Mouse (Mus musculus) limb, embryonic 12.5 days (tissue): ENCODE results near the gene Ankrd17. TPM values are rescaled to one million over a fixed set of nuclear protein-coding genes. Genes with fewer than 3 reads are reported as not detected.

Experiments used
- ATAC-seq: fragments of 200-750 bp; cut with Nextera tagmentation; 2 replicates; pipeline ENCODE4 v1.8.0; 2017; ENCODE audit warnings: low read depth, moderate TSS enrichment; ENCODE audit not compliant: insufficient number of reproducible peaks, insufficient read depth, low FRiP score, low TSS enrichment
- H3K27ac ChIP-seq: fragments of 300-500 bp; sonication (generic); 2 replicates; pipeline ENCODE4 v1.5.1; 2016; ENCODE audit warnings: mild to moderate bottlenecking, moderate library complexity
- H3K27me3 ChIP-seq: fragments of 300-500 bp; sonication (generic); 2 replicates; pipeline ENCODE4 v1.6.1; 2016; ENCODE audit warnings: mild to moderate bottlenecking, moderate library complexity
- H3K36me3 ChIP-seq: fragments of 300-500 bp; sonication (generic); 2 replicates; pipeline ENCODE4 v1.6.1; 2016; ENCODE audit warnings: mild to moderate bottlenecking, moderate library complexity
- H3K4me1 ChIP-seq: fragments of 300-500 bp; sonication (generic); replicated peaks from 2 replicates; pipeline ENCODE4 v1.6.1; 2016
- H3K4me2 ChIP-seq: fragments of 300-500 bp; sonication (generic); 2 replicates; pipeline ENCODE4 v1.6.1; 2016; ENCODE audit warnings: mild to moderate bottlenecking, moderate library complexity
- H3K4me3 ChIP-seq: fragments of 300-500 bp; sonication (generic); replicated peaks from 2 replicates; pipeline ENCODE4 v1.5.1; 2016; ENCODE audit warnings: mild to moderate bottlenecking
- H3K9ac ChIP-seq: fragments of 300-500 bp; sonication (generic); replicated peaks from 2 replicates; pipeline ENCODE4 v1.6.1; 2016; ENCODE audit warnings: mild to moderate bottlenecking, moderate library complexity
- H3K9me3 ChIP-seq: fragments of 300-500 bp; sonication (generic); 2 replicates; pipeline ENCODE4 v1.6.1; 2016; ENCODE audit warnings: mild to moderate bottlenecking, moderate library complexity
- WGBS: fragments of 180-500 bp; shearing (Covaris S2); methylation state at CpG from one replicate; pipeline ENCODE4 v1.1.7; 2016; 5-methylcytosine and 5-hydroxymethylcytosine counted together
- polyA plus RNA-seq: library from polyadenylated mRNA; unstranded; fragments of >200 nt; fragmentation: Nextera tagmentation; extraction: Ambion mirVana; gene quantifications from 2 replicates; pipeline ENCODE4 v1.2.1, GENCODE M21; 2016

Ankrd17 gene
- polyA plus RNA-seq, 1 experiment from 2014 or later, result 30.4 TPM

DNA sequence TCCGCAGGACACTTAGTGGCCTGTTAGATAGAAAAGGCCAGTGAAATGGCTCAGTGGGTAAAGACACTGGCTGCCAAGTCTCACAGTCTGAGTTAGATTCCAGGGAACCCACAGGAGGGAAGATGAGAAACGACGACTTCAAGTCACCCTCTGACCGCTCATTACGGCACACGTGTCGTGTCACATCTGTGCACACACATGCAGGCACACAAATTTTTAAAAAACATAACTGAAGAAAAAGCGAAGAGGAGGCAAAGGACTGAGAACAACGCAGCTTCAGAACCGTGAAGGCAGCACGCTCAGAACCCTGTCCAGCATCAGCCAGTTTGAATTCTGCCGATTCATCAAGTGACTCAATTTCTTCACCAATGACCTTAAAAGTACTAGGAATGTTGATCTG lies 153.0 kb downstream of the Ankrd17 start:
- Histone ChIP-seq H3K9me3 (no peaks in the 10 kb centered on the region), H3K4me3 (no peak overlapping the region), H3K27me3 (no peaks in the 10 kb centered on the region), H3K9ac (no peak overlapping the region), H3K27ac (no peak overlapping the region), H3K4me1 (no peaks in the 10 kb centered on the region), H3K4me2 (no peak overlapping the region), H3K36me3 (peaks cover 41% of the 10 kb centered on the region)
- 96% methylated on average over 12 of the region's 12 CpGs for WGBS
- no peak for ATAC-seq

DNA sequence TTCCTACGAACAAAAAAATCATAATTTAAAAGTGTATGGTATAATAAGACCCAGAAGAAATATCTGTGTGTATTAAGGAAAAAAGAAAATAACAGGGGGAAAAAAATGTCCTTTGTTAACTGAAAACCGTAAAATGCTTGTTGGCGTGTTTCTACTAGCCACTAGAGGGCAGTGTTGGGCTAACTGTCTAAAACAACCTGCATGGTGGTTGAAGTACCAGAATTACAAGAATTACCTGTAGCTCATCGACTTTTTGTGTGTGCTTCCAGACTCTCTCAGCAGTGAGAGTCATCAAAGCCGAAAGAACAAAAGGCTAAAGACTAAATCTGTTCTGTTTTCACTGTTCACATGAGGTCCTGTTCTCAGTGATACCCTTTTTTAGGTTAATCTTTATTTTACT lies 163.2 kb downstream of the Ankrd17 start:
- no peaks in the 10 kb centered on the region for H3K27me3 ChIP-seq
- ATAC-seq, result no peak
- no peak overlapping the region for H3K9ac ChIP-seq
- H3K4me1 ChIP-seq, result no peaks in the 10 kb centered on the region
- no peak overlapping the region for H3K27ac ChIP-seq
- H3K4me2 ChIP-seq, result no peak overlapping the region
- H3K4me3 ChIP-seq, result no peak overlapping the region
- no peaks in the 10 kb centered on the region for H3K9me3 ChIP-seq
- H3K36me3 ChIP-seq, result no peaks in the 10 kb centered on the region
- WGBS, result 22% methylated on average over 5 of the region's 5 CpGs

DNA sequence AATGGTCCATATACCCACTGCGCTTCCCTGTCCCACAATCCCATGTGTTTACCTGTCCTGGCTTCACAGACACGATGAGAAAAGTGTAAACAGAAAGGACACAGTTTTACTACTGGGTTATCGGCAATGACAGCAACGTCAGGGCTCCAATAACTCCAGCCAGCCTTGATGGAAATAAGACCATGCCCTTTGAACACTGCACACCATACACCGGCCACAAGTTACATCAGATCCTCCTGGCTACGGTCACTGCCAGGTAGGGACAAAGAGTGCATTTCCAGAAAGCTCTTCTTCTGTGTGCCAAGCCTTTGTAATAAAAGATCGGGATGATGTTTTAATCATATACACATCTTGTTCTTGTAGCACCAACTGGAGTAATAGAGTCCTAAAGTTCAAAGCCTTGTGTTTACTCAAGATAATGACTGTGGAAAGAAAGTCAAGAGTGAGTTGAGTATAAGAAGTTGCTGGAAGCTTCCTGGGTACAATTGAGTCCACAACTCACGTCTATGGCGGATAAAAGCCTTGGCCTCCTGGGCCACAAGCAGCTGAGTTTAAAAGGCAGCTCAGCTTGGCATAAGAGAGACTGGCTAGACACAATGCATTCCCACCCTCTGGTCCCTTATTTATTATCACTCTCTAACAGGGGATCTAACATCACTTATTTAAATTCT lies 163.8 kb downstream of the Ankrd17 start:
- no peak overlapping the region for H3K4me2 ChIP-seq
- no peak overlapping the region for H3K9ac ChIP-seq
- ATAC-seq, result no peak
- no peaks in the 10 kb centered on the region for H3K9me3 ChIP-seq
- WGBS, result 80% methylated on average over 9 of the region's 9 CpGs
- no peaks in the 10 kb centered on the region for H3K36me3 ChIP-seq
- H3K4me3 ChIP-seq, result no peak overlapping the region
- H3K4me1 ChIP-seq, result no peaks in the 10 kb centered on the region
- no peak overlapping the region for H3K27ac ChIP-seq
- H3K27me3 ChIP-seq, result no peaks in the 10 kb centered on the region

DNA sequence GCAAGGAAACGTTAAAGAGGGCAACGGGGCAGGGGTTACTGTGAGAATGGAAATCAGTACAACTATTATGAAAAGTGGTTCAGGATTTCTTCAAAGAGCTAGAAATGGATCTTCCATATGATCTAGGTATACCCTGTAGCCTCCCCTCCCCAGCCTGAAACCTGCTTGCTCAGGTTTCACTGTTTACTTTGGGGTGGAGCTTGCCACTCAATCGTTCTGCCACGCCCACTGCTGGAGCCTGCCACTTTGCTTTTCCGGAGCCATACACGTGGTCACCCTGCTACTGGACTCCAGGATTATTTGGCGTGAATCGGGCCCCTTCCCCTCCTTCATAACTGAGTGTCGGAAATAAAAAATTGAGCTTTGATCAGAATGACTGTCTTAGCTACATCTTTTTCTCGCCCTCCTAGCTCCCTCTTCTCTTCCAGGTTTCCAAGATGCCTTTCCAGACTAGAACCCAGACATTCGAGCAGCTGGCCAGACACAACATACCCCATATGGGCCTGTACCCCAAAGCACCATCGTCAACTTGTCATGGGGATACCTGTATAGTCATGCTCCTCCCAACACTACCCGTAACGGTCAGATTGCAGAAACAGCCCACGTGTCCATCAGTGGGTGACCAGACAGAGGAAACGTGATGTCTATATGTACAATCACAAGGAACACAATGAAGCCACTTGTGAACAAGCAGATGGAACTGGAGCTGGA lies 166.3 kb downstream of the Ankrd17 start:
- H3K9me3 ChIP-seq, result no peaks in the 10 kb centered on the region
- H3K27me3 ChIP-seq, result no peaks in the 10 kb centered on the region
- no peak overlapping the region for H3K4me2 ChIP-seq
- no peak overlapping the region for H3K27ac ChIP-seq
- H3K9ac ChIP-seq, result no peak overlapping the region
- WGBS, result 49% methylated on average over 16 of the region's 16 CpGs
- no peaks in the 10 kb centered on the region for H3K36me3 ChIP-seq
- no peaks in the 10 kb centered on the region for H3K4me1 ChIP-seq
- H3K4me3 ChIP-seq, result no peak overlapping the region
- ATAC-seq, result no peak

GRCm38 (mm10) chr5:90194831-90195230 lies 171.5 kb downstream of the Ankrd17 start:
- Histone ChIP-seq H3K9ac (no peak overlapping the region), H3K4me2 (no peak overlapping the region), H3K4me1 (no peaks in the 10 kb centered on the region), H3K27ac (no peak overlapping the region), H3K36me3 (no peaks in the 10 kb centered on the region), H3K27me3 (no peaks in the 10 kb centered on the region), H3K9me3 (no peaks in the 10 kb centered on the region), H3K4me3 (no peak overlapping the region)
- WGBS, result 28% methylated on average over 6 of the region's 6 CpGs
- 0 out of 2 replicates have a peak, but pooled peaks have one; percentile 59 for ATAC-seq

- Histone ChIP-seq H3K9me3 (no peaks in the 10 kb centered on the region), H3K27ac (no peak overlapping the region), H3K27me3 (no peaks in the 10 kb centered on the region), H3K36me3 (no peaks in the 10 kb centered on the region), H3K4me3 (no peak overlapping the region), H3K4me1 (0 out of 2 replicates have a peak, but pooled peaks cover 2% of the 10 kb centered on the region), H3K4me2 (no peak overlapping the region), H3K9ac (no peak overlapping the region)
- WGBS, result 53% methylated on average over 5 of the region's 5 CpGs
- ATAC-seq, result no peak
These were observed 183.6 kb downstream of the Ankrd17 start for GRCm38 (mm10) chr5:90182782-90183181.

- H3K27me3 ChIP-seq, result no peaks in the 10 kb centered on the region
- H3K4me1 ChIP-seq, result 0 out of 2 replicates have a peak, but pooled peaks cover 2% of the 10 kb centered on the region
- 81% methylated on average over 5 of the region's 5 CpGs for WGBS
- ATAC-seq, result no peak
- no peak overlapping the region for H3K27ac ChIP-seq
- H3K9ac ChIP-seq, result no peak overlapping the region
- H3K4me2 ChIP-seq, result no peak overlapping the region
- H3K4me3 ChIP-seq, result no peak overlapping the region
- no peaks in the 10 kb centered on the region for H3K9me3 ChIP-seq
- H3K36me3 ChIP-seq, result no peaks in the 10 kb centered on the region
These were observed 187.3 kb downstream of the Ankrd17 start for GRCm38 (mm10) chr5:90179094-90179493.

- H3K4me2 ChIP-seq, result no peak overlapping the region
These were observed 188.3 kb downstream of the Ankrd17 start for GRCm38 (mm10) chr5:90178116-90178515.

More at GRCm38 (mm10) chr5:90178116-90178515, 188.3 kb downstream of the Ankrd17 start:
- ATAC-seq, result no peak
- 0 out of 2 replicates have a peak, but pooled peaks cover 2% of the 10 kb centered on the region for H3K4me1 ChIP-seq
- H3K27me3 ChIP-seq, result no peaks in the 10 kb centered on the region
- WGBS, result 79% methylated on average over 1 of the region's 1 CpGs
- H3K9me3 ChIP-seq, result no peaks in the 10 kb centered on the region
- no peak overlapping the region for H3K4me3 ChIP-seq
- no peak overlapping the region for H3K9ac ChIP-seq
- H3K36me3 ChIP-seq, result no peaks in the 10 kb centered on the region
- no peak overlapping the region for H3K27ac ChIP-seq

Other genes with a start within 250 kb of the Ankrd17 start
- 34.4 and 35.9 TPM in 2 replicates for gene Cox18, start 142.6 kb downstream of the Ankrd17 start, polyA plus RNA-seq
- 6.1 and 8.4 TPM in 2 replicates for gene Gm9958, start 627 bp upstream of the Ankrd17 start, polyA plus RNA-seq
- gene Alb, start 94.3 kb upstream of the Ankrd17 start, polyA plus RNA-seq, result 0.59 and 0.93 TPM in 2 replicates
- gene Afp, start 124.2 kb upstream of the Ankrd17 start, polyA plus RNA-seq, result 2.9 and 5.1 TPM in 2 replicates
- not detected in 2 replicates for gene Afm, start 152.4 kb upstream of the Ankrd17 start, polyA plus RNA-seq
- gene 5830473C10Rik, start 194.5 kb upstream of the Ankrd17 start, polyA plus RNA-seq, result not detected in 2 replicates